Mouse (Mus musculus): ENCODE data around the gene Snhg11. TPM values are rescaled to one million over a fixed set of nuclear protein-coding genes. Genes with fewer than 3 reads are reported as not detected.

Snhg11 gene
- polyA plus RNA-seq, 1 experiment from 2014 or later: 6.2 TPM

- 54% methylated on average over 12 of the region's 12 CpGs for WGBS
- no peaks in the 10 kb centered on the region for H3K27me3 ChIP-seq (replicated peaks; ENCODE audit: insufficient read depth, low read length)
- H3K4me3 ChIP-seq (ENCODE audit: low read depth, low read length): peak overlapping the region; percentile 47
- no peak overlapping the region for H3K27ac ChIP-seq (ENCODE audit: low read length)
- H3K4me1 ChIP-seq (ENCODE audit: insufficient read depth, low read depth, low read length): peaks cover 8% of the 10 kb centered on the region; the same call in 1 of the 2 replicates
- no peak for DNase-seq (ENCODE audit: low spot score)
- ATAC-seq: no peak
- peaks cover 15% of the 10 kb centered on the region for H3K36me3 ChIP-seq (ENCODE audit: insufficient read depth, low read length)
- H3K4me2 ChIP-seq (replicated peaks; ENCODE audit: low read depth, low read length): peak overlapping the region; percentile 58
- no peak for TF ChIP-seq EP300 (IDR thresholded peaks at IDR 0.05)
- no peak for TF ChIP-seq CTCF (IDR thresholded peaks at IDR 0.05)
- no peaks in the 10 kb centered on the region for H3K9me3 ChIP-seq (ENCODE audit: low read length)
- peak overlapping the region; percentile 47 for H3K9ac ChIP-seq (replicated peaks; ENCODE audit: low read depth)
Observed at GRCm38 (mm10) chr2:158359757-158360620, 15.4 kb upstream of the Snhg11 start.

- TF ChIP-seq CTCF (IDR thresholded peaks at IDR 0.05) (peak; percentile 82), EP300 (IDR thresholded peaks at IDR 0.05) (peak; percentile 34; the same call in 1 of the 2 replicates)
- Histone ChIP-seq H3K27ac (ENCODE audit: low read length) (peak overlapping the region; percentile 75), H3K27me3 (replicated peaks; ENCODE audit: insufficient read depth, low read length) (no peaks in the 10 kb centered on the region), H3K4me3 (ENCODE audit: low read depth, low read length) (peak overlapping the region; percentile 47), H3K4me1 (ENCODE audit: insufficient read depth, low read depth, low read length) (peaks cover 8% of the 10 kb centered on the region; the same call in 1 of the 2 replicates), H3K9ac (replicated peaks; ENCODE audit: low read depth) (peak overlapping the region; percentile 47), H3K36me3 (ENCODE audit: insufficient read depth, low read length) (peaks cover 6% of the 10 kb centered on the region), H3K9me3 (ENCODE audit: low read length) (no peaks in the 10 kb centered on the region), H3K4me2 (replicated peaks; ENCODE audit: low read depth, low read length) (peak overlapping the region; percentile 58)
- WGBS: under 1% methylated on average over 41 of the region's 41 CpGs
- DNase-seq (ENCODE audit: low spot score) (peak; percentile 96), ATAC-seq (peak; percentile 92)
Observed at GRCm38 (mm10) chr2:158360873-158361677, 14.4 kb upstream of the Snhg11 start.

GRCm38 (mm10) chr2:158361678-158362320 lies 13.6 kb upstream of the Snhg11 start:
- H3K4me3 ChIP-seq (ENCODE audit: low read depth, low read length): no peak overlapping the region
- no peak overlapping the region for H3K27ac ChIP-seq (ENCODE audit: low read length)
- 0 out of 2 replicates have a peak, but pooled peaks cover 3% of the 10 kb centered on the region for H3K36me3 ChIP-seq (ENCODE audit: insufficient read depth, low read length)
- DNase-seq (ENCODE audit: low spot score) (no peak), ATAC-seq (peak; percentile 45)
- 35% methylated on average over 8 of the region's 8 CpGs for WGBS
- no peaks in the 10 kb centered on the region for H3K27me3 ChIP-seq (replicated peaks; ENCODE audit: insufficient read depth, low read length)
- peaks cover 8% of the 10 kb centered on the region; the same call in 1 of the 2 replicates for H3K4me1 ChIP-seq (ENCODE audit: insufficient read depth, low read depth, low read length)
- no peaks in the 10 kb centered on the region for H3K9me3 ChIP-seq (ENCODE audit: low read length)
- TF ChIP-seq EP300 (IDR thresholded peaks at IDR 0.05): no peak
- peak; percentile 51 for TF ChIP-seq CTCF (IDR thresholded peaks at IDR 0.05)
- H3K4me2 ChIP-seq (replicated peaks; ENCODE audit: low read depth, low read length): peak overlapping the region; percentile 58
- no peak overlapping the region for H3K9ac ChIP-seq (replicated peaks; ENCODE audit: low read depth)

GRCm38 (mm10) chr2:158364175-158364574 lies 11.3 kb upstream of the Snhg11 start:
- no peak overlapping the region for H3K9ac ChIP-seq (replicated peaks; ENCODE audit: low read depth)
- H3K9me3 ChIP-seq (ENCODE audit: low read length): no peaks in the 10 kb centered on the region
- WGBS: 73% methylated on average over 4 of the region's 4 CpGs
- no peaks in the 10 kb centered on the region for H3K27me3 ChIP-seq (replicated peaks; ENCODE audit: insufficient read depth, low read length)
- H3K4me2 ChIP-seq (replicated peaks; ENCODE audit: low read depth, low read length): no peak overlapping the region
- no peak overlapping the region for H3K27ac ChIP-seq (ENCODE audit: low read length)
- H3K4me1 ChIP-seq (ENCODE audit: insufficient read depth, low read depth, low read length): peaks cover 8% of the 10 kb centered on the region; the same call in 1 of the 2 replicates
- TF ChIP-seq CTCF (IDR thresholded peaks at IDR 0.05): no peak
- no peak for TF ChIP-seq EP300 (IDR thresholded peaks at IDR 0.05)
- no peak for ATAC-seq
- DNase-seq (ENCODE audit: low spot score): no peak
- H3K4me3 ChIP-seq (ENCODE audit: low read depth, low read length): no peak overlapping the region
- H3K36me3 ChIP-seq (ENCODE audit: insufficient read depth, low read length): 0 out of 2 replicates have a peak, but pooled peaks cover under 1% of the 10 kb centered on the region

GRCm38 (mm10) chr2:158365099-158365850 lies 10.2 kb upstream of the Snhg11 start:
- TF ChIP-seq CTCF (IDR thresholded peaks at IDR 0.05) (no peak), EP300 (IDR thresholded peaks at IDR 0.05) (no peak)
- H3K4me1 ChIP-seq (ENCODE audit: insufficient read depth, low read depth, low read length): peaks cover 6% of the 10 kb centered on the region; the same call in 1 of the 2 replicates
- H3K9ac ChIP-seq (replicated peaks; ENCODE audit: low read depth): no peak overlapping the region
- no peak overlapping the region for H3K4me2 ChIP-seq (replicated peaks; ENCODE audit: low read depth, low read length)
- no peaks in the 10 kb centered on the region for H3K9me3 ChIP-seq (ENCODE audit: low read length)
- no peak overlapping the region for H3K4me3 ChIP-seq (ENCODE audit: low read depth, low read length)
- no peak for DNase-seq (ENCODE audit: low spot score)
- ATAC-seq: no peak
- no peaks in the 10 kb centered on the region for H3K36me3 ChIP-seq (ENCODE audit: insufficient read depth, low read length)
- H3K27ac ChIP-seq (ENCODE audit: low read length): no peak overlapping the region
- WGBS: 72% methylated on average over 12 of the region's 12 CpGs
- H3K27me3 ChIP-seq (replicated peaks; ENCODE audit: insufficient read depth, low read length): no peaks in the 10 kb centered on the region

Measured in lung, postnatal 0 days (tissue).